Mouse (Mus musculus): Measurements from ENCODE around the gene Gm5129. TPM values are rescaled to one million over a fixed set of nuclear protein-coding genes. Genes with fewer than 3 reads are reported as not detected.

Gm5129 gene
- polyA plus RNA-seq (2015; fragmentation: Illumina TruSeq; extraction: RNeasy Lipid Tissue Mini Kit (QIAGEN cat#74804); ENCODE audit: insufficient read depth, low read depth, low replicate concordance), result not detected

DNA sequence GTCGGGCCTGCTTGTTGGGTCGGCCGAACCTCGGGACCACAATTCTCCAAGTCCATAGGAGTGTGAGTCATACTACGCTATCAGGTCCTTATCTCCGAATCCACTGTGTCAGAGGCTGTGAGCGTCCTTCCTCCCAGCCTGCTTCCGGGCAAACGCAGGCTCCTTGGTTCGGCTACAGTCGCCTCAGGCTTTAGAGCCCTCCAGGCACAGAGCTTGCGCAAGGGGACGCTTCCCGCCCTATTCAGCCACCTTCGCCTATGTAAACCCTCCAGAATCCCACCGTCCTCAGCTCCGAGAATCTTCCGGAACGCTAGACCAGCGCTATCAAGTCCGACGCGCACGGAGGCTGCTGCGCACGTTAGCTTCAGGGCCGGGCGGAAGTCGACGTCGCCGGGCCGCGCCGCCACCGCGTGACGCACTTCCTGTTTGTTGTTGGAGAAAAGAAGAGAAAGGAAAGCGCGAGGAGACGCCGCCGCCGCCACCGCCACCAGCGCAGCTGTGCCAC is at the start of gene Gm5129, which contains the start of gene Dnajb6:
TSS of gene Gm5129 (minus strand) at position 380 of the 505 bp plus-strand sequence.
TSS of gene Dnajb6 (plus strand) at position 132 of the 505 bp plus-strand sequence.

Other genes starting within 250 kb of the Gm5129 start
- gene Ube3c, start 166.7 kb downstream of the Gm5129 start, polyA plus RNA-seq (2015; fragmentation: Illumina TruSeq; extraction: RNeasy Lipid Tissue Mini Kit (QIAGEN cat#74804); ENCODE audit: insufficient read depth, low read depth, low replicate concordance), result 4.5 TPM
- gene Dnajb6, start 248 bp downstream of the Gm5129 start, polyA plus RNA-seq (2015; fragmentation: Illumina TruSeq; extraction: RNeasy Lipid Tissue Mini Kit (QIAGEN cat#74804); ENCODE audit: insufficient read depth, low read depth, low replicate concordance), result 23.2 TPM